Mouse (Mus musculus): Measurements from ENCODE around the gene Loxl1.

- no peak for TF ChIP-seq CTCF (IDR thresholded peaks at IDR 0.05; ENCODE audit: insufficient read depth, low read length)
- TF ChIP-seq POLR2A (IDR thresholded peaks at IDR 0.05; ENCODE audit: borderline replicate concordance, extremely low read depth, low read depth, low read length), result no peak
Observed at GRCm38 (mm10) chr9:58248746-58249413, 64.1 kb downstream of the Loxl1 start.

All from lung, adult 2 months (tissue).